Mouse (Mus musculus): ENCODE measurements around the gene Cables2. TPM values are rescaled to one million over a fixed set of nuclear protein-coding genes. Genes with fewer than 3 reads are reported as not detected.

The Cables2 gene
- polyA plus RNA-seq, 1 experiment from 2014 or later = 22.9 TPM

GRCm38 (mm10) chr2:180214352-180214978 lies 58.8 kb downstream of the Cables2 start:
- Histone ChIP-seq H3K4me2 (ENCODE audit: low read depth) (no peak overlapping the region), H3K27me3 (ENCODE audit: control insufficient read depth, insufficient read depth, low read length) (no peaks in the 10 kb centered on the region), H3K9ac (ENCODE audit: low read length) (no peak overlapping the region), H3K27ac (ENCODE audit: low read depth, low read length) (no peak overlapping the region), H3K9me3 (ENCODE audit: control insufficient read depth, low read length) (no peaks in the 10 kb centered on the region), H3K4me3 (ENCODE audit: low read depth, low read length) (no peak overlapping the region), H3K4me1 (ENCODE audit: control insufficient read depth, insufficient read depth, low read length) (no peaks in the 10 kb centered on the region), H3K36me3 (ENCODE audit: control insufficient read depth, insufficient read depth, low read length) (no peaks in the 10 kb centered on the region)
- WGBS = 76% methylated on average over 4 of the region's 4 CpGs
- ATAC-seq (ENCODE audit: insufficient read depth, low FRiP score, low TSS enrichment) (no peak), DNase-seq (ENCODE audit: low spot score) (no peak)

GRCm38 (mm10) chr2:180212255-180212654 lies 61.0 kb downstream of the Cables2 start:
- Histone ChIP-seq H3K4me2 (ENCODE audit: low read depth) (no peak overlapping the region), H3K27me3 (ENCODE audit: control insufficient read depth, insufficient read depth, low read length) (no peaks in the 10 kb centered on the region), H3K36me3 (ENCODE audit: control insufficient read depth, insufficient read depth, low read length) (no peaks in the 10 kb centered on the region), H3K4me1 (ENCODE audit: control insufficient read depth, insufficient read depth, low read length) (no peaks in the 10 kb centered on the region), H3K4me3 (ENCODE audit: low read depth, low read length) (no peak overlapping the region), H3K9me3 (ENCODE audit: control insufficient read depth, low read length) (no peaks in the 10 kb centered on the region), H3K9ac (ENCODE audit: low read length) (no peak overlapping the region), H3K27ac (ENCODE audit: low read depth, low read length) (no peak overlapping the region)
- DNase-seq (ENCODE audit: low spot score) (no peak), ATAC-seq (ENCODE audit: insufficient read depth, low FRiP score, low TSS enrichment) (no peak)
- WGBS = 98% methylated on average over 3 of the region's 3 CpGs

GRCm38 (mm10) chr2:180208976-180209375 lies 64.3 kb downstream of the Cables2 start:
- Histone ChIP-seq H3K4me1 (ENCODE audit: control insufficient read depth, insufficient read depth, low read length) (no peaks in the 10 kb centered on the region), H3K36me3 (ENCODE audit: control insufficient read depth, insufficient read depth, low read length) (no peaks in the 10 kb centered on the region), H3K9me3 (ENCODE audit: control insufficient read depth, low read length) (no peaks in the 10 kb centered on the region), H3K27ac (ENCODE audit: low read depth, low read length) (no peak overlapping the region), H3K4me2 (ENCODE audit: low read depth) (no peak overlapping the region), H3K9ac (ENCODE audit: low read length) (no peak overlapping the region), H3K4me3 (ENCODE audit: low read depth, low read length) (no peak overlapping the region), H3K27me3 (ENCODE audit: control insufficient read depth, insufficient read depth, low read length) (no peaks in the 10 kb centered on the region)
- DNase-seq (ENCODE audit: low spot score) (no peak), ATAC-seq (ENCODE audit: insufficient read depth, low FRiP score, low TSS enrichment) (no peak)
- 84% methylated on average over 1 of the region's 1 CpGs for WGBS

Small RNA genes within 50 kb of the gene (microRNA-seq; reads per million reads assigned to microRNA genes)
- 0.78 reads per million for gene Mir3091

Other genes with a start within 250 kb of the Cables2 start
- gene Lsm14b, start 248.5 kb downstream of the Cables2 start, polyA plus RNA-seq (2014; fragmentation: Nextera tagmentation; extraction: Ambion mirVana) = 10.1 and 11.6 TPM in 2 replicates
- 770 and 786 TPM in 2 replicates for gene Psma7, start 231.1 kb downstream of the Cables2 start, polyA plus RNA-seq (2014; fragmentation: Nextera tagmentation; extraction: Ambion mirVana)
- gene Ss18l1, start 231.0 kb downstream of the Cables2 start, polyA plus RNA-seq (2014; fragmentation: Nextera tagmentation; extraction: Ambion mirVana) = 19.2 and 20.9 TPM in 2 replicates
- gene Mtg2, start 202.9 kb downstream of the Cables2 start, polyA plus RNA-seq (2014; fragmentation: Nextera tagmentation; extraction: Ambion mirVana) = 26.5 and 31.8 TPM in 2 replicates
- gene Hrh3, start 169.0 kb downstream of the Cables2 start, polyA plus RNA-seq (2014; fragmentation: Nextera tagmentation; extraction: Ambion mirVana) = 1.4 and 2.0 TPM in 2 replicates
- gene Osbpl2, start 154.2 kb downstream of the Cables2 start, polyA plus RNA-seq (2014; fragmentation: Nextera tagmentation; extraction: Ambion mirVana) = 43.5 and 43.7 TPM in 2 replicates
- 195 and 198 TPM in 2 replicates for gene Adrm1, start 102.0 kb downstream of the Cables2 start, polyA plus RNA-seq (2014; fragmentation: Nextera tagmentation; extraction: Ambion mirVana)
- gene Lama5, start 47.6 kb downstream of the Cables2 start, polyA plus RNA-seq (2014; fragmentation: Nextera tagmentation; extraction: Ambion mirVana) = 4.4 and 5.4 TPM in 2 replicates
- gene Rps21, start 16.1 kb downstream of the Cables2 start, polyA plus RNA-seq (2014; fragmentation: Nextera tagmentation; extraction: Ambion mirVana) = 478 and 494 TPM in 2 replicates
- gene Rbbp8nl, start 16.4 kb upstream of the Cables2 start, polyA plus RNA-seq (2014; fragmentation: Nextera tagmentation; extraction: Ambion mirVana) = 0.09 TPM in 1 of 2 replicates, not detected in the other
- 0.16 and 0.19 TPM in 2 replicates for gene Gata5, start 61.2 kb upstream of the Cables2 start, polyA plus RNA-seq (2014; fragmentation: Nextera tagmentation; extraction: Ambion mirVana)
- 3.6 and 6.2 TPM in 2 replicates for gene Slco4a1, start 182.7 kb upstream of the Cables2 start, polyA plus RNA-seq (2014; fragmentation: Nextera tagmentation; extraction: Ambion mirVana)
- 0.15 and 0.69 TPM in 2 replicates for gene Ntsr1, start 226.5 kb upstream of the Cables2 start, polyA plus RNA-seq (2014; fragmentation: Nextera tagmentation; extraction: Ambion mirVana)